In genomic region chr1:38450677-38451076, GRCm38 (mm10) we compare ENCODE assay signal across 8 mouse cellular contexts.
DNase-seq lines count a peak whose midpoint lies in the region; ATAC-seq lines count a peak whose summit lies in the region.

No protein-coding gene starts in this region.

- no peak overlapping the region for H3K4me2 ChIP-seq in forebrain, embryonic 11.5 days (ENCODE audit: low read depth, low read length, severe bottlenecking)
- no peak overlapping the region for H3K4me2 ChIP-seq in embryonic facial prominence, embryonic 12.5 days (replicated peaks)

- no peak for DNase-seq in forebrain, embryonic 10.5 days (ENCODE audit: extremely low spot score, low spot score)
- DNase-seq in forebrain, embryonic 11.5 days (ENCODE audit: low spot score), result no peak
- peak; percentile 52 to 57 for DNase-seq in heart, adult 9 months (ENCODE audit: low spot score in 2 of 2)
- peak; percentile 67 to 72 for DNase-seq in layer of hippocampus, postnatal 36 days
- peak; percentile 38 to 67 for DNase-seq in right cerebral cortex, adult 2 months (ENCODE audit: low spot score in 2 of 2)
- DNase-seq in liver, result no peak

- H3K36me3 ChIP-seq in forebrain, embryonic 10.5 days (replicated peaks), result no peaks in the 10 kb centered on the region
- no peaks in the 10 kb centered on the region for H3K36me3 ChIP-seq in forebrain, embryonic 11.5 days (ENCODE audit: control insufficient read depth, insufficient read depth, low read length)
- no peaks in the 10 kb centered on the region for H3K36me3 ChIP-seq in embryonic facial prominence, embryonic 12.5 days

- no peak for ATAC-seq in forebrain, embryonic 11.5 days (replicated peaks; ENCODE audit: low FRiP score)
- 0 out of 2 replicates have a peak, but pooled peaks have one; percentile 23 for ATAC-seq in embryonic facial prominence, embryonic 12.5 days (ENCODE audit: insufficient number of reproducible peaks, insufficient read depth, low FRiP score, low TSS enrichment)
- no peak for ATAC-seq in monocyte, adult 5-6 weeks (replicated peaks; ENCODE audit: insufficient number of reproducible peaks, low FRiP score, low TSS enrichment, poor library complexity, severe bottlenecking)

- H3K27me3 ChIP-seq in forebrain, embryonic 10.5 days (ENCODE audit: poor library complexity, severe bottlenecking), result no peaks in the 10 kb centered on the region
- no peaks in the 10 kb centered on the region for H3K27me3 ChIP-seq in forebrain, embryonic 11.5 days (ENCODE audit: control insufficient read depth, insufficient read depth, low read length)
- no peaks in the 10 kb centered on the region for H3K27me3 ChIP-seq in embryonic facial prominence, embryonic 12.5 days

- H3K9me3 ChIP-seq in forebrain, embryonic 10.5 days, result no peaks in the 10 kb centered on the region
- H3K9me3 ChIP-seq in forebrain, embryonic 11.5 days (ENCODE audit: control insufficient read depth, low read length), result no peaks in the 10 kb centered on the region
- H3K9me3 ChIP-seq in embryonic facial prominence, embryonic 12.5 days, result no peaks in the 10 kb centered on the region

- H3K4me1 ChIP-seq in forebrain, embryonic 10.5 days, result peaks cover 38% of the 10 kb centered on the region
- no peaks in the 10 kb centered on the region; the same call in 1 of the 2 replicates for H3K4me1 ChIP-seq in forebrain, embryonic 11.5 days (replicated peaks; ENCODE audit: control insufficient read depth, insufficient read depth, low read length)
- peaks cover 23% of the 10 kb centered on the region for H3K4me1 ChIP-seq in embryonic facial prominence, embryonic 12.5 days

- H3K9ac ChIP-seq in forebrain, embryonic 11.5 days (ENCODE audit: low read length), result no peak overlapping the region
- H3K9ac ChIP-seq in embryonic facial prominence, embryonic 12.5 days, result no peak overlapping the region

- peak overlapping the region; percentile 12; the same call in 1 of the 2 replicates for H3K27ac ChIP-seq in forebrain, embryonic 10.5 days
- no peak overlapping the region for H3K27ac ChIP-seq in forebrain, embryonic 11.5 days (ENCODE audit: low read depth, low read length)
- 0 out of 2 replicates have a peak overlapping the region, but pooled peaks have one; percentile 14 for H3K27ac ChIP-seq in embryonic facial prominence, embryonic 12.5 days

- WGBS in forebrain, embryonic 10.5 days, result 93% methylated on average over 12 of the region's 12 CpGs
- 89% methylated on average over 12 of the region's 12 CpGs for WGBS in forebrain, embryonic 11.5 days
- 84% methylated on average over 12 of the region's 12 CpGs for WGBS in embryonic facial prominence, embryonic 12.5 days

- no peak overlapping the region for H3K4me3 ChIP-seq in forebrain, embryonic 10.5 days
- no peak overlapping the region for H3K4me3 ChIP-seq in forebrain, embryonic 11.5 days (ENCODE audit: low read depth, low read length)
- no peak overlapping the region for H3K4me3 ChIP-seq in embryonic facial prominence, embryonic 12.5 days

Comparison
In these comparisons a context has a peak if more than half of its experiments do, and no peak if none do; other contexts are left out.
1. DNase-seq: peak in heart, adult 9 months (2 of 2), layer of hippocampus, postnatal 36 days (2 of 2) and right cerebral cortex, adult 2 months (2 of 2); none in forebrain, embryonic 10.5 days (single experiment), forebrain, embryonic 11.5 days (single experiment) and liver (single experiment).